Mouse (Mus musculus): ENCODE measurements around the gene Prpf40a.

DNA sequence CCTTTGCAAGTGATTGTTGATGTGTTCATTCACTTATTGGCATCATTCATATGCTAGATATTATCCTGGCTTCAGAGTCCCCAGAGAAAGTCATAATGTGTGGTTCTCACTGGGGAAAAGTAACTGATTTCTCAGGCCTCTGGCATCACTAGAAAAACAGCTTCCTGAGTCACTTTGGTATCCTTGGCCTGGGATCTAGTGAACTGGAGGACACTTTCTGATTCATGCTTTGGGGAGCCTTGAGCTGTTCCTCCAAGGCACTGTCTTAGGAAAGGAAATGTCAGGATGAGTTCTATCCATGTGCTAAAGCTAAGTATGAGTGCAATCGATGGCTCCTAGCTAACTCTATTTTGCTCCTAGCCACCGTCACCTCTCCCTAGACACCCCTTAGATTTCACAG, 88.2 kb downstream of the Prpf40a start:
- TF ChIP-seq CTCF (IDR thresholded peaks at IDR 0.05; ENCODE audit: control insufficient read depth, insufficient read depth, low read length) (no peak), POLR2A (IDR thresholded peaks at IDR 0.05; ENCODE audit: borderline replicate concordance, control insufficient read depth, low read depth, low read length) (no peak)

Data from bone marrow, adult 2 months (tissue).